Mouse (Mus musculus) bone marrow, adult 2 months (tissue): ENCODE results near the gene Ceacam10.

Experiments used
- CTCF ChIP-seq: fragments of 200-500 bp; IDR thresholded peaks from 2 replicates; pipeline ENCODE4 v1.5.1; 2011; ENCODE audit warnings: low read length, control low read depth; ENCODE audit not compliant: control insufficient read depth, insufficient read depth
- POLR2A ChIP-seq: fragments of 200-500 bp; IDR thresholded peaks from 2 replicates; pipeline ENCODE4 v1.6.1; 2011; ENCODE audit warnings: low read depth, mild to moderate bottlenecking, control low read depth, low read length, borderline replicate concordance; ENCODE audit not compliant: control insufficient read depth

- TF ChIP-seq CTCF (no peak), POLR2A (no peak)
These were observed 18.5 kb upstream of the Ceacam10 start for GRCm38 (mm10) chr7:24758520-24758919.
